Mouse (Mus musculus): ENCODE measurements at regions not wholly inside any gene's neighbourhood (a gene's known extent, or its start where the extent isn't known, plus 50 kb on each side); places are given as distances from the start of the nearest gene placed in this dataset.

- H3K36me3 ChIP-seq (ENCODE audit: control insufficient read depth, insufficient read depth, low read length), result no peaks in the 10 kb centered on the region
- H3K9ac ChIP-seq (ENCODE audit: low read depth, low read length), result no peak overlapping the region
- H3K4me1 ChIP-seq (ENCODE audit: control insufficient read depth, insufficient read depth, low read length), result no peaks in the 10 kb centered on the region
- TF ChIP-seq CTCF (IDR thresholded peaks at IDR 0.05) (no peak), EP300 (IDR thresholded peaks at IDR 0.05; ENCODE audit: insufficient read depth, low read depth, low read length) (no peak), POLR2A (IDR thresholded peaks at IDR 0.05; ENCODE audit: insufficient read depth, low read depth, low read length) (no peak)
- intact Hi-C loops (cut with DNase I), result no loop called here
- WGBS, result 81% methylated on average over 2 of the region's 2 CpGs
- no peak overlapping the region for H3K4me3 ChIP-seq
- H3K27me3 ChIP-seq (ENCODE audit: control insufficient read depth, insufficient read depth, low read length), result no peaks in the 10 kb centered on the region
- DNase-seq, result no peak
- H3K79me2 ChIP-seq (replicated peaks; ENCODE audit: control insufficient read depth, insufficient read depth, low read length), result no peaks in the 10 kb centered on the region
- H3K27ac ChIP-seq, result no peak overlapping the region
These were observed 50.7 kb upstream of the Gm7361 start for GRCm38 (mm10) chr5:26206766-26207122.

GRCm38 (mm10) chr5:26206066-26206765 is 51.3 kb upstream of the Gm7361 start:
- Histone ChIP-seq H3K36me3 (ENCODE audit: control insufficient read depth, insufficient read depth, low read length) (no peaks in the 10 kb centered on the region), H3K4me3 (no peak overlapping the region), H3K9ac (ENCODE audit: low read depth, low read length) (no peak overlapping the region), H3K27me3 (ENCODE audit: control insufficient read depth, insufficient read depth, low read length) (no peaks in the 10 kb centered on the region), H3K79me2 (replicated peaks; ENCODE audit: control insufficient read depth, insufficient read depth, low read length) (no peaks in the 10 kb centered on the region), H3K4me1 (ENCODE audit: control insufficient read depth, insufficient read depth, low read length) (no peaks in the 10 kb centered on the region), H3K27ac (no peak overlapping the region)
- TF ChIP-seq POLR2A (IDR thresholded peaks at IDR 0.05; ENCODE audit: insufficient read depth, low read depth, low read length), result no peak
- TF ChIP-seq EP300 (IDR thresholded peaks at IDR 0.05; ENCODE audit: insufficient read depth, low read depth, low read length), result no peak
- TF ChIP-seq CTCF (IDR thresholded peaks at IDR 0.05), result no peak
- WGBS, result 66% methylated on average over 6 of the region's 6 CpGs
- intact Hi-C loops (cut with DNase I), result no loop called here
- DNase-seq, result no peak

DNA sequence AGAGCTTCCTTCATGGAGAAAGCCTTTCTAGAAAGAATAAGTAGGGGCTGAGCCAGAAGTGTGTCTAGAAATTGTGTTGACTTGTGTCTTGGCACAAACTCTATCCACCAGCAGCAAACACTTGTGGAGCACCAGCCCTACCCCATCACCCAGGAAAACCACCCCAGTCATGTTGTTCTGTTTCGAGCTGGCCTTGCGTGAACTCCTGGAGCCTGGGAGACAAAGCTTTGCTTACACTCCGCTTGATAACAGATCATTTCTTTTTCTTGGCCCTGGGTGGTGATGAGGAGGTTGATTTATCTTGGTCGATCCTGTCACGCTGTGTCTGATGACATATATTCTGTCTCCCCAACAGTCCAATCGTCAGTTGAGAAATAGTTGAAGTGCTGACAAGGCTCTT is 55.0 kb upstream of the Gm7361 start:
- Histone ChIP-seq H3K27ac (no peak overlapping the region), H3K4me3 (no peak overlapping the region), H3K79me2 (replicated peaks; ENCODE audit: control insufficient read depth, insufficient read depth, low read length) (no peaks in the 10 kb centered on the region), H3K4me1 (ENCODE audit: control insufficient read depth, insufficient read depth, low read length) (no peaks in the 10 kb centered on the region), H3K9ac (ENCODE audit: low read depth, low read length) (no peak overlapping the region), H3K27me3 (ENCODE audit: control insufficient read depth, insufficient read depth, low read length) (no peaks in the 10 kb centered on the region), H3K36me3 (ENCODE audit: control insufficient read depth, insufficient read depth, low read length) (no peaks in the 10 kb centered on the region)
- WGBS, result 77% methylated on average over 6 of the region's 6 CpGs
- DNase-seq, result no peak
- intact Hi-C loops (cut with DNase I), result no loop called here
- no peak for TF ChIP-seq EP300 (IDR thresholded peaks at IDR 0.05; ENCODE audit: insufficient read depth, low read depth, low read length)
- TF ChIP-seq CTCF (IDR thresholded peaks at IDR 0.05), result no peak

DNA sequence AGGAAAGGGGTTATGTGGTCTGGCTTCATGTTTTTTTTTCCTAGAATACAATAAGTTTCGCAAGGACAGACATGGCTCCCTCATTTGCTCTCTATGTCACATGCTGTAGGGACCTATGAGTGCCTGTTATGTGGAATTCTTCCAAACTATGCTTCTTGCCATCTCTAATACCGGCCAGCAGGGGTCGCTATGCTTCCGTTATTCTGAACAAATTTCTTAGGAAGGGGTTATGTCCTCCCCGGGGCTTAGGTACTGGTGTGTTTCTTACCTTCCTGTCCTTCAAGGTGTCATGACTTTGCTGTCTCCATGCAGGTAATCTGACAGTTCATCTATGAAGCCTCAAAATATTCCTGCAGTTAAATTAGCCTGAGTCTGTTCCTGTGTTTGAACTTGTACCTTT is 68.1 kb upstream of the Gm7361 start:
- Histone ChIP-seq H3K4me1 (ENCODE audit: control insufficient read depth, insufficient read depth, low read length) (no peaks in the 10 kb centered on the region), H3K9ac (ENCODE audit: low read depth, low read length) (no peak overlapping the region), H3K27ac (no peak overlapping the region), H3K4me3 (no peak overlapping the region), H3K79me2 (replicated peaks; ENCODE audit: control insufficient read depth, insufficient read depth, low read length) (no peaks in the 10 kb centered on the region), H3K36me3 (ENCODE audit: control insufficient read depth, insufficient read depth, low read length) (no peaks in the 10 kb centered on the region), H3K27me3 (ENCODE audit: control insufficient read depth, insufficient read depth, low read length) (no peaks in the 10 kb centered on the region)
- TF ChIP-seq CTCF (IDR thresholded peaks at IDR 0.05) (peak; percentile 40), POLR2A (IDR thresholded peaks at IDR 0.05; ENCODE audit: insufficient read depth, low read depth, low read length) (no peak)
- WGBS, result 12% methylated on average over 5 of the region's 5 CpGs
- intact Hi-C loops (cut with DNase I), result no loop called here
- no peak for DNase-seq

DNA sequence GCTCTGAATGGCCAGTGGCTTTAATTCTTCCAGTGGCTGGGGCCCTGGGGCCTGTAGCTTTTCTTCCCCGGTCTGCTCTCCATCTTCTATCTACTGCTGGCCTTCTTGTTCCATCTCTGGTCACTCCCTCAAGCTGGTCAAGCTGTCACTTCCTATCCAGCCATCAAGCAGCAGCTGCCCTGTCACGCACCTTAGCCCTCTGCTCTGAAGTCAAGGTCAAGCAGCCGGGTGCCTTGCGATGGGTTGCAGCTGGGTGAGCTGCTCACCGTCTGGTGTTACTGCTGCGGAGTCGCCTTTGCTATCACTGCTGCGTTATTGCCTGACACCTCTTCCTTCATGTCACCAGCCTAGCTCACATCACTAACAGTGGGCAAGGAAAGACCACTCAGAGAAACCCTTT is 66.0 kb upstream of the Gm10220 start:
- Histone ChIP-seq H3K36me3 (ENCODE audit: control insufficient read depth, insufficient read depth, low read length) (no peaks in the 10 kb centered on the region), H3K9ac (ENCODE audit: low read depth, low read length) (no peak overlapping the region), H3K4me3 (no peak overlapping the region), H3K27me3 (ENCODE audit: control insufficient read depth, insufficient read depth, low read length) (no peaks in the 10 kb centered on the region), H3K4me1 (ENCODE audit: control insufficient read depth, insufficient read depth, low read length) (no peaks in the 10 kb centered on the region), H3K27ac (no peak overlapping the region), H3K79me2 (replicated peaks; ENCODE audit: control insufficient read depth, insufficient read depth, low read length) (no peaks in the 10 kb centered on the region)
- no peak for TF ChIP-seq POLR2A (IDR thresholded peaks at IDR 0.05; ENCODE audit: insufficient read depth, low read depth, low read length)
- no peak for TF ChIP-seq CTCF (IDR thresholded peaks at IDR 0.05)
- no peak for TF ChIP-seq EP300 (IDR thresholded peaks at IDR 0.05; ENCODE audit: insufficient read depth, low read depth, low read length)
- 63% methylated on average over 8 of the region's 8 CpGs for WGBS
- intact Hi-C loops (cut with DNase I), result no loop called here
- no peak for DNase-seq

GRCm38 (mm10) chr5:26185417-26185816 is 64.2 kb upstream of the Gm10220 start:
- H3K9ac ChIP-seq (ENCODE audit: low read depth, low read length), result no peak overlapping the region
- no peak for DNase-seq
- TF ChIP-seq POLR2A (IDR thresholded peaks at IDR 0.05; ENCODE audit: insufficient read depth, low read depth, low read length) (no peak), CTCF (IDR thresholded peaks at IDR 0.05) (no peak), EP300 (IDR thresholded peaks at IDR 0.05; ENCODE audit: insufficient read depth, low read depth, low read length) (no peak)
- no peaks in the 10 kb centered on the region for H3K79me2 ChIP-seq (replicated peaks; ENCODE audit: control insufficient read depth, insufficient read depth, low read length)
- H3K27ac ChIP-seq, result no peak overlapping the region
- H3K4me3 ChIP-seq, result no peak overlapping the region
- intact Hi-C loops (cut with DNase I), result no loop called here
- H3K4me1 ChIP-seq (ENCODE audit: control insufficient read depth, insufficient read depth, low read length), result no peaks in the 10 kb centered on the region
- 28% methylated on average over 5 of the region's 5 CpGs for WGBS
- no peaks in the 10 kb centered on the region for H3K36me3 ChIP-seq (ENCODE audit: control insufficient read depth, insufficient read depth, low read length)
- H3K27me3 ChIP-seq (ENCODE audit: control insufficient read depth, insufficient read depth, low read length), result no peaks in the 10 kb centered on the region

Data from heart, adult 2 months (tissue).